8 mouse cellular contexts compared by ENCODE assay signal in genomic region chr4:86669241-86669753, GRCm38 (mm10). TPM values are rescaled to one million over a fixed set of nuclear protein-coding genes. Genes with fewer than 3 reads are reported as not detected.
DNase-seq lines count a peak whose midpoint lies in the region; ATAC-seq and TF ChIP-seq lines count a peak whose summit lies in the region.
"Not testable (repeated sequence)": the region's sequence is repeated elsewhere in the genome, so short reads cannot be mapped to it uniquely, and the experiment has no call there.

No protein-coding gene starts in this region.

- peak in 1 of 2 experiments; percentile 5; a peak in 1 of 4 replicates for TF ChIP-seq EP300 in MEL (IDR thresholded peaks at IDR 0.05; ENCODE audit: low read depth in 1 of 2, low read length in 2 of 2)
- TF ChIP-seq EP300 in lung, postnatal 0 days (IDR thresholded peaks at IDR 0.05): not testable (repeated sequence)

- H3K79me2 ChIP-seq in MEL (ENCODE audit: control insufficient read depth, insufficient read depth, low read length, poor library complexity): peaks cover 12% of the 10 kb centered on the region

- H3K9ac ChIP-seq in MEL (ENCODE audit: control insufficient read depth, low read depth, low read length, poor library complexity, severe bottlenecking): peak overlapping the region; percentile 91
- peak overlapping the region; percentile 80 for H3K9ac ChIP-seq in embryonic facial prominence, embryonic 12.5 days
- peak overlapping the region; percentile 63; the same call in 1 of the 2 replicates for H3K9ac ChIP-seq in hindbrain, postnatal 0 days (replicated peaks; ENCODE audit: low read length)
- peak overlapping the region; percentile 76 for H3K9ac ChIP-seq in lung, postnatal 0 days (replicated peaks; ENCODE audit: low read depth)
- peak overlapping the region; percentile 85 for H3K9ac ChIP-seq in neural tube, embryonic 11.5 days (ENCODE audit: low read length)

- H3K9me3 ChIP-seq in MEL (replicated peaks; ENCODE audit: insufficient read depth, low read length); embryonic facial prominence, embryonic 12.5 days; hindbrain, postnatal 0 days (ENCODE audit: low read length); lung, postnatal 0 days (ENCODE audit: low read length); neural tube, embryonic 11.5 days (ENCODE audit: control insufficient read depth, low read length): not testable (repeated sequence)

- peak; percentile 70 for DNase-seq in MEL (ENCODE audit: low read depth, low spot score)
- DNase-seq in heart, adult 18-20 months: peak; percentile 59 to 70
- DNase-seq in hindbrain, postnatal 0 days (ENCODE audit: low spot score): peak; percentile 10
- DNase-seq in layer of hippocampus, adult 9-11 months: peak; percentile 25
- DNase-seq in lung, postnatal 0 days (ENCODE audit: low spot score): peak; percentile 57
- not testable (repeated sequence) for DNase-seq in neural tube, embryonic 11.5 days (ENCODE audit: low spot score)
- peak; percentile 29 to 31 for DNase-seq in urinary bladder, adult 18-20 months (ENCODE audit: low spot score in 2 of 2)

- TF ChIP-seq RAD21 in MEL (IDR thresholded peaks at IDR 0.05; ENCODE audit: low read depth, low read length): not testable (repeated sequence)

- 11% methylated on average over 6 of the region's 6 CpGs for WGBS in embryonic facial prominence, embryonic 12.5 days
- WGBS in hindbrain, postnatal 0 days: 26% methylated on average over 4 of the region's 6 CpGs
- 7% methylated on average over 4 of the region's 6 CpGs for WGBS in lung, postnatal 0 days
- WGBS in neural tube, embryonic 11.5 days: 15% methylated on average over 5 of the region's 6 CpGs

- H3K4me3 ChIP-seq in MEL (ENCODE audit: control insufficient read depth in 1 of 2, insufficient read depth in 1 of 2, low read depth in 2 of 2, low read length in 2 of 2): peak overlapping the region; percentile 82 to 98
- H3K4me3 ChIP-seq in embryonic facial prominence, embryonic 12.5 days: peak overlapping the region; percentile 64
- H3K4me3 ChIP-seq in hindbrain, postnatal 0 days (ENCODE audit: low read length): peak overlapping the region; percentile 61
- peak overlapping the region; percentile 75 for H3K4me3 ChIP-seq in lung, postnatal 0 days (ENCODE audit: low read depth, low read length)
- H3K4me3 ChIP-seq in neural tube, embryonic 11.5 days (ENCODE audit: low read depth, low read length): peak overlapping the region; percentile 66

- not testable (repeated sequence) for TF ChIP-seq CTCF in MEL (IDR thresholded peaks at IDR 0.05 in 2 of 3, conservative IDR thresholded peaks at IDR 0.05 in 1 of 3; ENCODE audit: control insufficient read depth in 1 of 3, insufficient read depth in 1 of 3, low read depth in 2 of 3, low read length in 3 of 3, poor library complexity in 1 of 3, severe bottlenecking in 1 of 3); hindbrain, postnatal 0 days (IDR thresholded peaks at IDR 0.05; ENCODE audit: low read depth); lung, postnatal 0 days (IDR thresholded peaks at IDR 0.05)

- H3K36me3 ChIP-seq in MEL (ENCODE audit: control insufficient read depth in 1 of 2, insufficient read depth in 2 of 2, low read length in 2 of 2): peaks cover 2 to 69% of the 10 kb centered on the region in 2 experiments; a peak in 3 of 4 replicates
- peaks cover 15% of the 10 kb centered on the region for H3K36me3 ChIP-seq in embryonic facial prominence, embryonic 12.5 days
- not testable (repeated sequence) for H3K36me3 ChIP-seq in hindbrain, postnatal 0 days (ENCODE audit: insufficient read depth, low read length); lung, postnatal 0 days (ENCODE audit: insufficient read depth, low read length); neural tube, embryonic 11.5 days (ENCODE audit: control insufficient read depth, insufficient read depth, low read length)

- H3K27ac ChIP-seq in MEL (ENCODE audit: control insufficient read depth, low read depth, low read length): peak overlapping the region; percentile 85
- not testable (repeated sequence) for H3K27ac ChIP-seq in embryonic facial prominence, embryonic 12.5 days; neural tube, embryonic 11.5 days (ENCODE audit: low read depth, low read length)
- peak overlapping the region; percentile 74; the same call in 1 of the 2 replicates for H3K27ac ChIP-seq in hindbrain, postnatal 0 days
- H3K27ac ChIP-seq in lung, postnatal 0 days (ENCODE audit: low read length): peak overlapping the region; percentile 95

- H3K4me1 ChIP-seq in MEL (ENCODE audit: control insufficient read depth in 1 of 2, insufficient read depth in 2 of 2, low read length in 2 of 2): peaks cover 47 to 72% of the 10 kb centered on the region in 2 experiments
- H3K4me1 ChIP-seq in embryonic facial prominence, embryonic 12.5 days; hindbrain, postnatal 0 days (ENCODE audit: insufficient read depth, low read length); lung, postnatal 0 days (ENCODE audit: insufficient read depth, low read depth, low read length); neural tube, embryonic 11.5 days (ENCODE audit: control insufficient read depth, insufficient read depth, low read length): not testable (repeated sequence)

- not testable (repeated sequence) for TF ChIP-seq POLR2A in MEL (IDR thresholded peaks at IDR 0.05; ENCODE audit: control insufficient read depth in 1 of 2, insufficient read depth in 1 of 2, low read depth in 1 of 2, low read length in 2 of 2, poor library complexity in 1 of 2)

- peak overlapping the region; percentile 57 for H3K4me2 ChIP-seq in embryonic facial prominence, embryonic 12.5 days (replicated peaks)
- H3K4me2 ChIP-seq in hindbrain, postnatal 0 days (ENCODE audit: low read depth, low read length): peak overlapping the region; percentile 76
- peak overlapping the region; percentile 65 for H3K4me2 ChIP-seq in lung, postnatal 0 days (replicated peaks; ENCODE audit: low read depth, low read length)
- peak overlapping the region; percentile 64 for H3K4me2 ChIP-seq in neural tube, embryonic 11.5 days (ENCODE audit: low read depth)

- peak; percentile 63; the same call in 1 of the 2 replicates for ATAC-seq in embryonic facial prominence, embryonic 12.5 days (ENCODE audit: insufficient number of reproducible peaks, insufficient read depth, low FRiP score, low TSS enrichment)
- ATAC-seq in hindbrain, postnatal 0 days: peak; percentile 69
- ATAC-seq in lung, postnatal 0 days: peak; percentile 77
- peak; percentile 56 for ATAC-seq in neural tube, embryonic 11.5 days (ENCODE audit: insufficient read depth, low FRiP score, low TSS enrichment)

- H3K27me3 ChIP-seq in MEL (ENCODE audit: control insufficient read depth in 1 of 2, insufficient read depth in 2 of 2, low read length in 2 of 2); embryonic facial prominence, embryonic 12.5 days; hindbrain, postnatal 0 days (ENCODE audit: insufficient read depth, low read length); lung, postnatal 0 days (replicated peaks; ENCODE audit: insufficient read depth, low read length); neural tube, embryonic 11.5 days (ENCODE audit: control insufficient read depth, insufficient read depth, low read length): not testable (repeated sequence)

TF ChIP-seq in MEL, 35 proteins besides CTCF, POLR2A, EP300 and RAD21:
- 0 out of 2 replicates have a peak, but pooled peaks have one; percentile 11 for TF ChIP-seq ETS1 (IDR thresholded peaks at IDR 0.05; ENCODE audit: low read depth, low read length)
- TF ChIP-seq TBP (IDR thresholded peaks at IDR 0.05; ENCODE audit: low read depth, low read length): peak; percentile 71
- TF ChIP-seq NELFE (IDR thresholded peaks at IDR 0.05; ENCODE audit: low read depth, low read length): 0 out of 2 replicates have a peak, but pooled peaks have one; percentile 20

RNA-seq across cellular contexts. Expression of gene Plin2, which starts 0.6 kb away (rescaled TPM):
- 45.9 and 75.9 TPM in 2 replicates for total RNA-seq in MEL (2012; rRNA removed)
- polyA plus RNA-seq in MEL (2012; ENCODE audit: insufficient read depth in 1 of 2, insufficient read length in 2 of 2, low read depth in 1 of 2, low replicate concordance in 2 of 2, missing spikeins in 1 of 2): 10 to 100 TPM in 1 of 2 experiments, not detected in 1; 92.2 TPM
- 71.7 and 72.4 TPM in 2 replicates for polyA plus RNA-seq in embryonic facial prominence, embryonic 12.5 days (2016; fragmentation: Nextera tagmentation; extraction: Ambion mirVana)
- 100 to 1,000 TPM; 116 to 138 TPM for total RNA-seq in heart, adult 18-20 months (2021)
- 42.7 and 48.8 TPM in 2 replicates for total RNA-seq in hindbrain, postnatal 0 days (2014; rRNA removed)
- polyA plus RNA-seq in hindbrain, postnatal 0 days (2015; fragmentation: Nextera tagmentation; extraction: Ambion mirVana): 37.3 and 38.6 TPM in 2 replicates
- polyA plus RNA-seq in lung, postnatal 0 days (2015; fragmentation: Nextera tagmentation; extraction: Ambion mirVana): 220 and 252 TPM in 2 replicates
- 84.2 and 85.8 TPM in 2 replicates for polyA plus RNA-seq in neural tube, embryonic 11.5 days (2014; fragmentation: Nextera tagmentation; extraction: Ambion mirVana)

RNA-seq across cellular contexts. Expression of gene Haus6, which starts 57.4 kb away (rescaled TPM):
- total RNA-seq in MEL (2012; rRNA removed): 31.8 and 41.3 TPM in 2 replicates
- polyA plus RNA-seq in MEL (2012; ENCODE audit: insufficient read depth in 1 of 2, insufficient read length in 2 of 2, low read depth in 1 of 2, low replicate concordance in 2 of 2, missing spikeins in 1 of 2): 10 to 100 TPM in 1 of 2 experiments, not detected in 1; 22.1 TPM
- polyA plus RNA-seq in embryonic facial prominence, embryonic 12.5 days (2016; fragmentation: Nextera tagmentation; extraction: Ambion mirVana): 18.1 and 21.9 TPM in 2 replicates
- 1 to 10 TPM; 5.6 to 7.6 TPM for total RNA-seq in heart, adult 18-20 months (2021)
- 3.6 and 15.2 TPM in 2 replicates for total RNA-seq in hindbrain, postnatal 0 days (2014; rRNA removed)
- 5.1 and 6.3 TPM in 2 replicates for polyA plus RNA-seq in hindbrain, postnatal 0 days (2015; fragmentation: Nextera tagmentation; extraction: Ambion mirVana)
- polyA plus RNA-seq in lung, postnatal 0 days (2015; fragmentation: Nextera tagmentation; extraction: Ambion mirVana): 4.7 and 5.3 TPM in 2 replicates
- 28.9 and 29.2 TPM in 2 replicates for polyA plus RNA-seq in neural tube, embryonic 11.5 days (2014; fragmentation: Nextera tagmentation; extraction: Ambion mirVana)
